Mouse (Mus musculus): Measurements from ENCODE around the gene Ppil4.

GRCm38 (mm10) chr10:7864806-7865205, 72.1 kb downstream of the Ppil4 start:
- no peak for TF ChIP-seq CTCF (IDR thresholded peaks at IDR 0.05; ENCODE audit: extremely low read depth, insufficient read length, insufficient replicate concordance, low read depth, low read length)
- no peak for TF ChIP-seq POLR2A (IDR thresholded peaks at IDR 0.05; ENCODE audit: low read depth, low read length)
